In the genomic region with DNA sequence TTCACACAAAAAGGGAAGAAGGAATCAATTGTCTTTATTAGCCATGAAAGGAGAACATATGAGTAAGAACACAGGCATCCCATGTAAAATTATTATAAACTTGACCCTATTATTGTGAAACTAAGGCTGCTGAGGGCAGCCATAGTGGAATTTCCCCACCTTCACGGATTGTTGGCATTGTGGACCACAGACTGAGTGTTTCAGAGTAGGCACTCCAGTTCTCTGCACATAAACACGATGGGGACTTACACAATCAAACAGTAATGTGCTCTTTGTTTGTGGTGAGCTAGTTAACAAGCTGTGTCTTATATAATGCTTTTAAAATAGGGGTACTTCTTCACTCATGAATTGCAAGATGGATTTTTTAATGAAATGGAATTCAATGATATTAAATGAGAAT, we compare ENCODE assay signal across 25 mouse cellular contexts. TPM values are rescaled to one million over a fixed set of nuclear protein-coding genes. Genes with fewer than 3 reads are reported as not detected.
DNase-seq lines count a peak whose midpoint lies in the region; ATAC-seq and TF ChIP-seq lines count a peak whose summit lies in the region.
"Had no signal": no experiment of that assay in that cellular context is flagged by ENCODE, and none has a peak within 500 bp of the region (broad histone marks: within the 10 kb centered on the region; RNA-seq: fewer than 3 reads in every experiment).

No protein-coding gene starts in this region.

- no peaks in the 10 kb centered on the region for H3K9me3 ChIP-seq in lung, embryonic 16.5 days (ENCODE audit: control insufficient read depth, low read length)
- H3K9me3 ChIP-seq in midbrain, postnatal 0 days (ENCODE audit: low read length) = peaks cover 4% of the 10 kb centered on the region; the same call in 1 of the 2 replicates
- H3K9me3 ChIP-seq: embryonic facial prominence, embryonic 15.5 days; G1E; heart, embryonic 12.5 days; heart, embryonic 15.5 days; hindbrain, embryonic 13.5 days had no signal

- no peaks in the 10 kb centered on the region for H3K27me3 ChIP-seq in lung, embryonic 16.5 days (ENCODE audit: control insufficient read depth, insufficient read depth, low read depth, low read length)
- H3K27me3 ChIP-seq in midbrain, postnatal 0 days (ENCODE audit: insufficient read depth, low read length) = no peaks in the 10 kb centered on the region
- H3K27me3 ChIP-seq: CH12.LX; embryonic facial prominence, embryonic 12.5 days; embryonic facial prominence, embryonic 15.5 days; forebrain, embryonic 13.5 days; heart, embryonic 12.5 days; heart, embryonic 15.5 days; hindbrain, embryonic 13.5 days had no signal

- H3K4me2 ChIP-seq in lung, embryonic 16.5 days (ENCODE audit: low read depth, low read length) = no peak overlapping the region
- no peak overlapping the region for H3K4me2 ChIP-seq in midbrain, postnatal 0 days (ENCODE audit: low read depth, low read length, poor library complexity, severe bottlenecking)
- H3K4me2 ChIP-seq: embryonic facial prominence, embryonic 12.5 days; embryonic facial prominence, embryonic 15.5 days; forebrain, embryonic 13.5 days; heart, embryonic 12.5 days; heart, embryonic 15.5 days; hindbrain, embryonic 13.5 days had no signal

- no peak for DNase-seq in lung, adult 2 months
- DNase-seq in NIH3T3 (ENCODE audit: low read depth) = peak; percentile 17
- no peak for DNase-seq in midbrain, postnatal 0 days (ENCODE audit: low spot score)
- DNase-seq in kidney, postnatal 36 days = no peak
- DNase-seq: B cell, adult 2 months; cerebellum, adult 18-20 months; cerebellum, adult 9-10 months; cerebellum, postnatal 14 days; gastrocnemius, postnatal 14 days; heart, postnatal 10 days had no signal

- no peaks in the 10 kb centered on the region for H3K4me1 ChIP-seq in lung, embryonic 16.5 days (replicated peaks; ENCODE audit: control insufficient read depth, insufficient read depth, low read length)
- no peaks in the 10 kb centered on the region for H3K4me1 ChIP-seq in lung, adult 2 months (ENCODE audit: control insufficient read depth, insufficient read depth, low read length)
- no peaks in the 10 kb centered on the region for H3K4me1 ChIP-seq in midbrain, postnatal 0 days (ENCODE audit: insufficient read depth, low read length)
- H3K4me1 ChIP-seq: embryonic facial prominence, embryonic 12.5 days; embryonic facial prominence, embryonic 15.5 days; forebrain, embryonic 13.5 days; heart, embryonic 12.5 days; heart, embryonic 15.5 days; hindbrain, embryonic 10.5 days; hindbrain, embryonic 13.5 days had no signal

- no peak overlapping the region for H3K9ac ChIP-seq in lung, embryonic 16.5 days (ENCODE audit: low read length)
- H3K9ac ChIP-seq in midbrain, postnatal 0 days (replicated peaks; ENCODE audit: low read length, poor library complexity, severe bottlenecking) = no peak overlapping the region
- H3K9ac ChIP-seq: embryonic facial prominence, embryonic 12.5 days; embryonic facial prominence, embryonic 15.5 days; forebrain, embryonic 13.5 days; heart, embryonic 12.5 days; heart, embryonic 15.5 days; hindbrain, embryonic 13.5 days had no signal

- H3K27ac ChIP-seq in lung, embryonic 16.5 days (ENCODE audit: low read length) = no peak overlapping the region
- H3K27ac ChIP-seq in midbrain, postnatal 0 days (ENCODE audit: low read depth, low read length) = no peak overlapping the region
- H3K27ac ChIP-seq: embryonic facial prominence, embryonic 12.5 days; embryonic facial prominence, embryonic 15.5 days; forebrain, embryonic 13.5 days; gastrocnemius, adult 2 months; heart, embryonic 15.5 days; hindbrain, embryonic 10.5 days; hindbrain, embryonic 13.5 days had no signal

- peak; percentile 77; the same call in 1 of the 2 replicates for ATAC-seq in lung, embryonic 16.5 days (ENCODE audit: low read depth)
- ATAC-seq in common myeloid progenitor, adult 5-6 weeks (replicated peaks; ENCODE audit: low read depth, poor library complexity, severe bottlenecking) = peak; percentile 59
- ATAC-seq in megakaryocyte, adult 5-6 weeks (ENCODE audit: poor library complexity, severe bottlenecking) = 0 out of 2 replicates have a peak, but pooled peaks have one; percentile 27
- no peak for ATAC-seq in midbrain, postnatal 0 days (ENCODE audit: low FRiP score)
- ATAC-seq: forebrain, embryonic 13.5 days; forebrain, embryonic 16.5 days; hindbrain, embryonic 16.5 days had no signal

- TF ChIP-seq POLR2A in lung, adult 2 months (IDR thresholded peaks at IDR 0.05; ENCODE audit: borderline replicate concordance, extremely low read depth, low read depth, low read length) = no peak

- H3K36me3 ChIP-seq in lung, embryonic 16.5 days (ENCODE audit: control insufficient read depth, insufficient read depth, low read length) = peaks cover 15% of the 10 kb centered on the region
- no peaks in the 10 kb centered on the region for H3K36me3 ChIP-seq in midbrain, postnatal 0 days (ENCODE audit: insufficient read depth, low read length)

- TF ChIP-seq CTCF in lung, adult 2 months (IDR thresholded peaks at IDR 0.05; ENCODE audit: insufficient read depth, low read length) = no peak
- no peak for TF ChIP-seq CTCF in midbrain, postnatal 0 days (IDR thresholded peaks at IDR 0.05)

- H3K4me3 ChIP-seq in lung, embryonic 16.5 days (ENCODE audit: low read length) = no peak overlapping the region
- H3K4me3 ChIP-seq in lung, adult 2 months (replicated peaks; ENCODE audit: extremely low read depth, low read depth, low read length) = no peak overlapping the region
- no peak overlapping the region for H3K4me3 ChIP-seq in midbrain, postnatal 0 days (ENCODE audit: low read depth, low read length)
- H3K4me3 ChIP-seq: embryonic facial prominence, embryonic 12.5 days; embryonic facial prominence, embryonic 15.5 days; forebrain, embryonic 13.5 days; gastrocnemius, adult 2 months; heart, embryonic 12.5 days; heart, embryonic 15.5 days; hindbrain, embryonic 10.5 days; hindbrain, embryonic 13.5 days had no signal

- WGBS in lung, embryonic 16.5 days = 73% methylated on average over 2 of the region's 2 CpGs
- WGBS in lung, adult 2 months = 51% methylated on average over 2 of the region's 2 CpGs
- 86% methylated on average over 2 of the region's 2 CpGs for WGBS in midbrain, postnatal 0 days

RNA-seq across cellular contexts. Expression of a gene that starts 52.1 kb away (rescaled TPM):
- polyA plus RNA-seq in lung, embryonic 16.5 days (2015; fragmentation: Nextera tagmentation; extraction: Ambion mirVana) = 20.5 and 22.4 TPM in 2 replicates
- polyA plus RNA-seq in lung, adult 2 months (2012; rRNA removed) = 2.4 and 3.4 TPM in 2 replicates
- 9.0 and 9.1 TPM in 2 replicates for total RNA-seq in common myeloid progenitor, adult 5-6 weeks (2017)
- 1.7 and 2.6 TPM in 2 replicates for total RNA-seq in megakaryocyte, adult 5-6 weeks (2015)
- 0.95 and 1.1 TPM in 2 replicates for total RNA-seq in megakaryocyte, adult 5-6 weeks (2017)
- total RNA-seq in midbrain, postnatal 0 days (2014; rRNA removed) = 11.2 and 12.9 TPM in 2 replicates
- polyA plus RNA-seq in midbrain, postnatal 0 days (2015; fragmentation: Nextera tagmentation; extraction: Ambion mirVana) = 7.4 and 9.2 TPM in 2 replicates

RNA-seq across cellular contexts. Expression of a gene that starts 52.2 kb away (rescaled TPM):
- polyA plus RNA-seq in lung, embryonic 16.5 days (2015; fragmentation: Nextera tagmentation; extraction: Ambion mirVana) = 27.2 and 29.3 TPM in 2 replicates
- 6.9 and 11.9 TPM in 2 replicates for polyA plus RNA-seq in lung, adult 2 months (2012; rRNA removed)
- total RNA-seq in common myeloid progenitor, adult 5-6 weeks (2017) = 14.7 and 36.2 TPM in 2 replicates
- total RNA-seq in megakaryocyte, adult 5-6 weeks (2015) = 18.5 and 22.2 TPM in 2 replicates
- 6.4 and 11.7 TPM in 2 replicates for total RNA-seq in megakaryocyte, adult 5-6 weeks (2017)
- total RNA-seq in midbrain, postnatal 0 days (2014; rRNA removed) = 23.6 and 33.3 TPM in 2 replicates
- polyA plus RNA-seq in midbrain, postnatal 0 days (2015; fragmentation: Nextera tagmentation; extraction: Ambion mirVana) = 36.4 and 42.0 TPM in 2 replicates
